Mouse (Mus musculus) kidney, adult 2 months (tissue): ENCODE measurements around the gene Optc.

Experiments used
- CTCF ChIP-seq: fragments of 200-500 bp; conservative IDR thresholded peaks from 2 replicates; pipeline ENCODE4 v1.5.1; 2011; ENCODE audit warnings: low read depth, mild to moderate bottlenecking, control low read depth, low read length, moderate library complexity, mixed read lengths; ENCODE audit not compliant: insufficient read depth, insufficient read length
- POLR2A ChIP-seq: fragments of 200-500 bp; IDR thresholded peaks from one replicate; pipeline ENCODE4 v1.6.1; 2011; ENCODE audit warnings: low read depth, low read length, control low read depth

- TF ChIP-seq POLR2A (no peak), CTCF (no peak)
These were observed 44.4 kb downstream of the Optc start for GRCm38 (mm10) chr1:133863257-133863997.
